Mouse (Mus musculus) forebrain, postnatal 0 days (tissue): ENCODE measurements around the gene Sf3b5. TPM values are rescaled to one million over a fixed set of nuclear protein-coding genes. Genes with fewer than 3 reads are reported as not detected.
A peak's percentile ranks its signal among the peaks of the same experiment; 100 is the strongest.

Source experiments
- ATAC-seq: fragments of 200-750 bp; cut with Nextera tagmentation; 2 replicates; pipeline ENCODE4 v1.8.0; 2017; ENCODE audit warnings: mild to moderate bottlenecking, moderate library complexity
- DNase-seq: peaks from one replicate; pipeline ENCODE4 v3.0.0-alpha.2; 2015
- H3K27ac ChIP-seq: fragments of 300-500 bp; sonication (generic); 2 replicates; pipeline ENCODE4 v1.5.1; 2014; ENCODE audit warnings: low read depth, mild to moderate bottlenecking, antibody characterized with exemption, low read length, moderate library complexity, mixed read lengths
- H3K27me3 ChIP-seq: fragments of 300-500 bp; sonication (generic); 2 replicates; pipeline ENCODE4 v1.6.1; 2014; ENCODE audit warnings: mild to moderate bottlenecking, low read length, mixed read lengths; ENCODE audit not compliant: insufficient read depth
- H3K36me3 ChIP-seq: fragments of 300-500 bp; sonication (generic); 2 replicates; pipeline ENCODE4 v1.6.1; 2014; ENCODE audit warnings: mild to moderate bottlenecking, moderate library complexity; ENCODE audit not compliant: insufficient read depth
- H3K4me1 ChIP-seq: fragments of 300-500 bp; sonication (generic); 2 replicates; pipeline ENCODE4 v1.6.1; 2014; ENCODE audit warnings: antibody characterized with exemption; ENCODE audit not compliant: insufficient read depth
- H3K4me2 ChIP-seq: fragments of 300-500 bp; sonication (generic); 2 replicates; pipeline ENCODE4 v1.6.1; 2014; ENCODE audit warnings: low read depth, mild to moderate bottlenecking, moderate library complexity
- H3K4me3 ChIP-seq: fragments of 300-500 bp; sonication (generic); 2 replicates; pipeline ENCODE4 v1.5.1; 2014; ENCODE audit warnings: low read depth, low read length, mixed read lengths
- H3K9ac ChIP-seq: fragments of 300-500 bp; sonication (generic); 2 replicates; pipeline ENCODE4 v1.6.1; 2014; ENCODE audit warnings: mild to moderate bottlenecking
- H3K9me3 ChIP-seq: fragments of 300-500 bp; sonication (generic); 2 replicates; pipeline ENCODE4 v1.6.1; 2016; ENCODE audit warnings: low read length
- CTCF ChIP-seq: sonication (generic); IDR thresholded peaks from 2 replicates; pipeline ENCODE4 v1.5.1; 2016; ENCODE audit warnings: antibody characterized with exemption, control low read depth, low read depth
- WGBS: fragments of 180-500 bp; shearing (Covaris S2); extraction: QIAGEN DNeasy Blood & Tissue Kit; methylation state at CpG from one replicate; pipeline ENCODE4 v1.1.7; 2014; 5-methylcytosine and 5-hydroxymethylcytosine counted together
- polyA plus RNA-seq: library from polyadenylated mRNA; unstranded; fragments of >200 nt; fragmentation: Nextera tagmentation; extraction: Ambion mirVana; gene quantifications from 2 replicates; pipeline ENCODE4 v1.2.1, GENCODE M21; 2015
- total RNA-seq: library from RNA; depleted of rRNA; stranded (reverse); fragments of >200 nt; gene quantifications from 2 replicates; pipeline ENCODE4 v1.2.3, GENCODE M21; 2014; rRNA removed

The Sf3b5 gene
- total RNA-seq (19.7 and 22.9 TPM in 2 replicates), polyA plus RNA-seq (30.2 and 36.4 TPM in 2 replicates)

DNA sequence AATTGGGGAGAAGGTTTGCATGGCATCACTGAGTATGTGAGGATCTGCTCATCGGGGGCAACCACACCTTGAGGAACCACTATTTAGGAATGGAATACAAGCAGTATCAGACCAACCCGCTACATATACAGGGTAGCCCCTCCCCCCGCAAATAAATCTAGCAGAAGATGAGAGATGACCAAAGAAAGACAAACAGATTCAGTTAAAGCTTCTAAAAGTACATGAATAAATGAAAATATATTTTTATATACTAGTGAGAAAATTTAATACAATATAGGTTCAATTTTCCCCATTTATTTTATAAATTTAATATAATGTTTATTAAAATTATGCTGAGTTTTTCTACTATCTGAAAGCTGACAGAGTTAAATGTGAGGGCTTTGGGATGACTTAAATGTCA, at the start of gene Sf3b5:
Sf3b5 (plus strand) TSS at position 301 of the 400 bp plus-strand sequence.
- TF ChIP-seq CTCF = no peak

DNA sequence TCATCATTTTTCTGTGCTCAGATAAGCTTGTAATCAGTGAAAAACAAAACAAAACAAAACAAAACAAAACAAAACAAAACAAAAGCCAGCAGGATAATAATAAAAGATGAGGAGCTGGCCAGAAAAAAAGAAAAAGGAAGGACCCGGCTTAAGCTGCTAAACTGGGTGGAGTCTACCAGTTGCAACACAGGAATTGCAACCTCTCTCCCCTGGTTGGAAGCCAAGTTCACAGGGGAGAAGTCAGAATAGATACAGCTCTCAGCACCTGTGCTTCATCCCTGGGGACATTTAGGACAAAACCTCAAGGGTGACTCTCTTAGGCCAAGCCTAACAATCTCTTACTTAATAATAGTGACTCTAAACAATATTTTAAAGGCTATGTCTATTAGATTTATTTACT, 49.3 kb upstream of the Sf3b5 start:
- no peak overlapping the region for H3K9ac ChIP-seq
- H3K36me3 ChIP-seq = no peaks in the 10 kb centered on the region
- DNase-seq = no peak
- H3K27ac ChIP-seq = no peak overlapping the region
- H3K4me2 ChIP-seq = no peak overlapping the region
- no peak overlapping the region for H3K4me3 ChIP-seq
- H3K27me3 ChIP-seq = no peaks in the 10 kb centered on the region
- no peak for ATAC-seq
- H3K9me3 ChIP-seq = no peaks in the 10 kb centered on the region
- 33% methylated on average over 1 of the region's 1 CpGs for WGBS
- no peaks in the 10 kb centered on the region for H3K4me1 ChIP-seq
- TF ChIP-seq CTCF = no peak

More for the DNA sequence above, at the start of gene Sf3b5:
- Histone ChIP-seq H3K27me3 (no peaks in the 10 kb centered on the region), H3K27ac (no peak within 1 kb of the TSS), H3K36me3 (no peaks in the 10 kb centered on the region), H3K4me1 (peaks cover 11% of the 10 kb centered on the region), H3K9ac (no peak within 1 kb of the TSS), H3K9me3 (no peaks in the 10 kb centered on the region), H3K4me2 (no peak within 1 kb of the TSS), H3K4me3 (no peak within 1 kb of the TSS)
- DNase-seq (no peak), ATAC-seq (no peak)
- 94% methylated on average over 3 of the region's 3 CpGs for WGBS

- H3K9me3 ChIP-seq = no peaks in the 10 kb centered on the region
- H3K27ac ChIP-seq = no peak overlapping the region
- H3K4me3 ChIP-seq = no peak overlapping the region
- H3K27me3 ChIP-seq = no peaks in the 10 kb centered on the region
- no peaks in the 10 kb centered on the region for H3K4me1 ChIP-seq
- no peak for ATAC-seq
- no peak overlapping the region for H3K9ac ChIP-seq
- no peaks in the 10 kb centered on the region for H3K36me3 ChIP-seq
- no peak overlapping the region for H3K4me2 ChIP-seq
- no peak for DNase-seq
- TF ChIP-seq CTCF = no peak
- 84% methylated on average over 4 of the region's 4 CpGs for WGBS
These were observed 47.9 kb upstream of the Sf3b5 start for GRCm38 (mm10) chr10:12957271-12957670.

DNA sequence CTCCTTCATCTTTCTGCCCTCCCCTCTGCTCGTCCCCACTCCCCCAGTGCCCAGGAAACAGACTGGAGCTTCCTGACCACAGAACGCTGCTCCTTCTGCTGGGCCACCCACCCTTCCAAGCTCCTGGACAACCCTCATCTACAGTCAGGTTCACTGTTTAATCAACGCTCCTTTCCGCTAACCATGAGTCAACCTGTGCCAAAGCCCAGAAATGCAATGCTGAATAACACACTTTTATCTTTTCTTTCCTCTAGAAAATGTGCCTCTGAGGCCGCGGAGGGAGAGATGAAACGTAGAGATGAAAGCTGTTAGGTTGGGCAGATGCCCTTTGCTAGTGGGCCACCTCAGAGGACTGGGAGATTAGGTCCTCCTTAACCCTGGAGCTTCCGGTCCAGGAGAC, 43.6 kb upstream of the Sf3b5 start:
- Histone ChIP-seq H3K4me2 (no peak overlapping the region), H3K27me3 (no peaks in the 10 kb centered on the region), H3K27ac (no peak overlapping the region), H3K36me3 (no peaks in the 10 kb centered on the region), H3K4me1 (0 out of 2 replicates have a peak, but pooled peaks cover 4% of the 10 kb centered on the region), H3K9ac (no peak overlapping the region), H3K4me3 (no peak overlapping the region), H3K9me3 (no peaks in the 10 kb centered on the region)
- no peak for TF ChIP-seq CTCF
- no peak for DNase-seq
- ATAC-seq = no peak
- 85% methylated on average over 8 of the region's 8 CpGs for WGBS

DNA sequence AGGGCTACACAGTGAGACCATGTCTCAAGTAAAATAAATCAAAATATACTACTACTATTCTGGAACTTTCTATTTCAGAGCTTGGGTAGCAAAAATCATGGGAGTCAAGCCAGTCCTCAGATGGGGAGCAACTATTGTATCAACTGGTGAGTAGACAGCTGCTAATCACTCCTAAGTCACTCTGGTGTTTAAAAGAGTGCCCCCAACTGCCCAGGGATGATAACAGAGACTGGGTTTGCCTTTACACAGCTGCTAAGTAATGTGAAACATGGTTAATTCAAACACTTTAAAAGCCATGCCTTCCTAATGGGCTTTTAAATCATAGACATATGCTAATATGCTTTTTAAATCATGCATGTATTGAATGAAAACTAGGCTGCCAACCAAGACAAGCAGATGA, 42.9 kb upstream of the Sf3b5 start:
- Histone ChIP-seq H3K36me3 (no peaks in the 10 kb centered on the region), H3K27ac (no peak overlapping the region), H3K4me1 (0 out of 2 replicates have a peak, but pooled peaks cover 4% of the 10 kb centered on the region), H3K4me3 (no peak overlapping the region), H3K27me3 (no peaks in the 10 kb centered on the region), H3K9ac (no peak overlapping the region), H3K4me2 (no peak overlapping the region), H3K9me3 (no peaks in the 10 kb centered on the region)
- DNase-seq (no peak), ATAC-seq (no peak)
- no peak for TF ChIP-seq CTCF

- WGBS = 5% methylated on average over 29 of the region's 29 CpGs
- Histone ChIP-seq H3K4me2 (peak overlapping the region; percentile 94), H3K36me3 (no peaks in the 10 kb centered on the region), H3K9ac (peak overlapping the region; percentile 53), H3K4me3 (peak overlapping the region; percentile 69), H3K4me1 (0 out of 2 replicates have a peak, but pooled peaks cover 4% of the 10 kb centered on the region), H3K27me3 (no peaks in the 10 kb centered on the region), H3K9me3 (no peaks in the 10 kb centered on the region), H3K27ac (no peak overlapping the region)
- TF ChIP-seq CTCF = no peak
- DNase-seq (peak; percentile 32), ATAC-seq (peak; percentile 54)
These were observed 41.6 kb upstream of the Sf3b5 start for GRCm38 (mm10) chr10:12963362-12964147.
